Mouse (Mus musculus) heart, postnatal 36 days (tissue): ENCODE measurements around the gene Stx2. TPM values are rescaled to one million over a fixed set of nuclear protein-coding genes. Genes with fewer than 3 reads are reported as not detected.
A peak's percentile ranks its signal among the peaks of the same experiment; 100 is the strongest.

ENCODE experiments used
- DNase-seq, 2 experiments: peaks; one replicate each; pipeline ENCODE4 v3.0.0; 2021 to 2022
- intact Hi-C: fragments of 180-260 bp; cut with DNase I; formaldehyde crosslinking; loops from one replicate; pipeline ENCODE4 v1.15.1; 2025
- total RNA-seq, 2 experiments: library from RNA; stranded (reverse); gene quantifications; 2 replicates each; pipeline ENCODE4 v1.2.3; 2021

The Stx2 gene
- 10 to 100 TPM; 12.2 to 20.5 TPM for total RNA-seq

GRCm38 (mm10) chr5:129008412-129008826 lies at the start of gene Stx2:
Gene Stx2 (minus strand): TSS chr5:129008574.
- intact Hi-C loops, result loop anchor here (1.0 kb wide), 1 partner anchor 12 kb away; the partner anchor contains the start of gene Ran
- peak; percentile 94 for DNase-seq

GRCm38 (mm10) chr5:129054675-129055284 lies 46.4 kb upstream of the Stx2 start:
- DNase-seq, result no peak
- intact Hi-C loops, result no loop called here

- no peak for DNase-seq
- intact Hi-C loops, result no loop called here
These were observed 44.4 kb upstream of the Stx2 start for GRCm38 (mm10) chr5:129052636-129053355.

GRCm38 (mm10) chr5:129051910-129052309 lies 43.5 kb upstream of the Stx2 start:
- DNase-seq, result no peak
- intact Hi-C loops, result no loop called here

GRCm38 (mm10) chr5:129049372-129049771 lies 41.0 kb upstream of the Stx2 start:
- intact Hi-C loops, result no loop called here
- DNase-seq, result no peak

- no peak for DNase-seq
- intact Hi-C loops, result no loop called here
These were observed 37.5 kb upstream of the Stx2 start for GRCm38 (mm10) chr5:129045641-129046580.

- DNase-seq, result no peak
- intact Hi-C loops, result no loop called here
These were observed 29.4 kb upstream of the Stx2 start for GRCm38 (mm10) chr5:129037739-129038138.

- intact Hi-C loops, result no loop called here
- no peak for DNase-seq
These were observed 28.3 kb upstream of the Stx2 start for GRCm38 (mm10) chr5:129036678-129037077.

- intact Hi-C loops, result no loop called here
- DNase-seq, result no peak
These were observed 20.9 kb upstream of the Stx2 start for GRCm38 (mm10) chr5:129029131-129029723.

GRCm38 (mm10) chr5:129026637-129027036 lies 18.3 kb upstream of the Stx2 start:
- DNase-seq, result no peak
- intact Hi-C loops, result no loop called here

GRCm38 (mm10) chr5:129026171-129026570 lies 17.8 kb upstream of the Stx2 start:
- DNase-seq, result no peak
- intact Hi-C loops, result no loop called here

GRCm38 (mm10) chr5:129025725-129026124 lies 17.4 kb upstream of the Stx2 start:
- no peak for DNase-seq
- intact Hi-C loops, result no loop called here

- intact Hi-C loops, result no loop called here
- DNase-seq, result no peak
These were observed 16.7 kb upstream of the Stx2 start for GRCm38 (mm10) chr5:129025048-129025447.

GRCm38 (mm10) chr5:129020731-129021130 lies 12.4 kb upstream of the Stx2 start:
- intact Hi-C loops, result loop anchor here (1.0 to 5.0 kb wide), 2 partner anchors 12 to 707 kb away; partner anchors contain the start of genes Nipsnap2 and Stx2
- no peak for DNase-seq

GRCm38 (mm10) chr5:129020300-129020668 lies 11.9 kb upstream of the Stx2 start:
- intact Hi-C loops, result loop anchor here (1.0 to 5.0 kb wide), 2 partner anchors 12 to 707 kb away; partner anchors contain the start of genes Nipsnap2 and Stx2
- no peak for DNase-seq

GRCm38 (mm10) chr5:129019497-129020299 lies 11.3 kb upstream of the Stx2 start, which contains the start of gene Ran:
Gene Ran (plus strand): TSS chr5:129020069.
- intact Hi-C loops, result loop anchor here (1.0 to 5.0 kb wide), 4 partner anchors 11 to 1407 kb away; partner anchors contain the start of genes Nipsnap2, Sbds, Stx2 and Tyw1
- peak; percentile 94 for DNase-seq

GRCm38 (mm10) chr5:129018782-129019489 lies 10.6 kb upstream of the Stx2 start:
- DNase-seq, result no peak
- intact Hi-C loops, result loop anchor here (5.0 kb wide), 2 partner anchors 1238 to 1407 kb away; partner anchors contain the start of genes Sbds and Tyw1

GRCm38 (mm10) chr5:129016370-129016769 lies 8.0 kb upstream of the Stx2 start:
- no peak for DNase-seq
- intact Hi-C loops, result loop anchor here (5.0 kb wide), 2 partner anchors 1241 to 1404 kb away; partner anchors contain the start of genes Sbds and Tyw1

GRCm38 (mm10) chr5:129015540-129015939 lies 7.2 kb upstream of the Stx2 start:
- DNase-seq, result no peak
- intact Hi-C loops, result loop anchor here (5.0 kb wide), 2 partner anchors 1242 to 1403 kb away; partner anchors contain the start of genes Sbds and Tyw1
